Mouse (Mus musculus) gonadal fat pad, adult 2 months (tissue): ENCODE results near the gene St14. TPM values are rescaled to one million over a fixed set of nuclear protein-coding genes. Genes with fewer than 3 reads are reported as not detected.
"Not testable (repeated sequence)": the region's sequence is repeated elsewhere in the genome, so short reads cannot be mapped to it uniquely, and the experiment has no call there.

ENCODE experiments used
- DNase-seq: peaks from one replicate; pipeline ENCODE4 v3.0.0-alpha.2; 2012; ENCODE audit warnings: low read depth
- polyA plus RNA-seq: library from polyadenylated mRNA; depleted of rRNA; stranded (reverse); fragments of >200 nt; gene quantifications from 2 replicates; pipeline ENCODE4 v1.2.3, GENCODE M21; 2012; rRNA removed

Gene St14
- polyA plus RNA-seq, 1 experiment = 88.9 TPM

DNA sequence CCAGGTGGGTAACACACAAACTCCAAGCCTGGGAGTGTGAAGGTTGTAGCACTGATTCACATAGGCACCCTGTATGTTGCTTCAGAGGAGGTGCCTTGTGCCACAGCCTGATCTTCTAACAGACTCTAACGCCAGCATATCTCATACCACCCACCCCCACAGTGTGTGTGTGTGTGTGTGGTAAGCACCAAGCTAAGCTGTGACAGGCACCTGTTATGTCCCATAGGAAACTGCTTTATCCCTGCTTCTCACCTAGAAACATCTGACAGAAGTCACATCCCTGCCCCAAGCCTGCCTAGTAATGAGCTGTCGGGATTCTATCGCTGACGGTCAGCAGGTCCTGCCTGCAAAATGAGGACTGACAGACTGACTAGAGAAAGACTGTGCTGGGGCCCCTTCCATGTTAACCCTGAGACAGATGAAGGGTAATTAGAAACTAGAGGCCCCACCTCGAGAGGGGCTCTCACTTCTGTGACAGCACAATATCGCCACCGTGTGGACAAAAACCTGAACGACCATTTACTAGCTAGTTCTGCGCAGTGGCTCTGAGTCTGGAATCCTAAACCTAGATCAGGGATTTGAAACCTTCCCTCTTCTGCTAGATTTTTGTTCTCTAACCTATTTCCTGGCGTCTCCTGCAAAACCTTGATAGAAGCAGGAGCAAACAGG lies 45.4 kb downstream of the St14 start:
- DNase-seq = no peak

DNA sequence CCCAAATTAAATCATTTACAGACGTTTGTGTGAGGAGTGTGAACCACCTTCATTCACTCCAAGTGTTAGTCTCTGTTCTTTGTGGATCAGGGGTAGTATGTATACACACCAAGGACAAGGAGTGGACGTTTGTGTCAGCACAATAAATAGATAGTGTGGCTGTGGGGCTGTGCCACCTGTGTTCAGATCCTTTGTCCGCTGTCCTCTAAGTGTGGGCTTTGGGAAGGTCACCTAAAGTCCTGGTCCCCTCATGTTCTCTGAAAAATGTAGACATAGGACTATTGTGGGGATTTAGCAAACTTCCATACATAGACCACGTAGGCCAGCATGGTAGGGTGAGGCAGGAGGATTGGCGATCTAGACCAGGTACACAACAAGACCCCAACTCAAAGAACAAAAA lies 46.1 kb downstream of the St14 start:
- no peak for DNase-seq

DNA sequence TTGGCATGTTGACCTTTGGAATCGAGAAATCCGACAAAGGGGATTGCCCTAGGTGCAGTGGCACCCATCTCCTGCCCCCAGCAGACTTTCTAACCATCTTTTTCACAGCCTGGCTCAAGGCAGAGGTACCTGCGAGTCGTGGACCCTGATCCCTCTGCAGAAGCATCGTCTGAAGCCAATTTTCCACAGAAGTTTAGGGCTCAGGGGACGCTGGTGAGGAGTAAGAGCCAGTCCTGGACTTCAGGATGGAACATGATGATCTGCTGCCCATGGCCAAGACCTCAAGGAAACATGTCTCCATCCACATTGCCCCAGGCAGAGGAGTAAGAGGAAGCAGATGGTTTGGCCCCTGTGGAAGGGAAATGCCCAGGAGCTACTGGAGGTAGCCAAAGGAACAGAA lies 48.9 kb downstream of the St14 start:
- no peak for DNase-seq

DNA sequence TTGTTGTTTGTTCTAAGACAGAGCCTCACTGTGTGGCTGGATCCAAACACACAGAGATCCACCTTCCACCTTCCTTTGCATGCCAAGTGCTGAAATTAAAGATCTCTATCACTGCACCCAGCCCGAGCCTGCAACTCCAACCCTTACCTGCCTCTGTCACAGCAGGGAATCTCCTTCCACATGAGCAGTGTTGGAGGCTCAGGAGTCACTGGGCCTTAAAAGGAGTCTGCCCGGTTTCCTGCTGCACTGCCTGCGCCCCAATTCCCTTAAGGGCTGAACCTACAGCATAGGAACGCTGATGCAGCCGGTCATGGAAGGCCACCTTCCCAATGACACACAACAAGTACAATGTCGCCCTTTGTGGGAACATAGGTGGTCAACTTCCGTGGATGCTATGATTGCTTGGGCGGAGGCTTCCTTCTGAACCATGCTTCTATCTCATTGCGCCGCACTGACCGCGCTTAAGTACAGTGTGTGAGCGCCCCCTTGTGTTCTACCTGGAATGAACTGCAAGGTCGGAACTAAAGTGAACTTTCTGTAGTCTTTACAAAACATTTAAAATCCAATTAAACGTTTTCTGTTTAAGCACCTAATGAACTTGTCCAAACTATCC lies 49.5 kb downstream of the St14 start:
- no peak for DNase-seq

DNA sequence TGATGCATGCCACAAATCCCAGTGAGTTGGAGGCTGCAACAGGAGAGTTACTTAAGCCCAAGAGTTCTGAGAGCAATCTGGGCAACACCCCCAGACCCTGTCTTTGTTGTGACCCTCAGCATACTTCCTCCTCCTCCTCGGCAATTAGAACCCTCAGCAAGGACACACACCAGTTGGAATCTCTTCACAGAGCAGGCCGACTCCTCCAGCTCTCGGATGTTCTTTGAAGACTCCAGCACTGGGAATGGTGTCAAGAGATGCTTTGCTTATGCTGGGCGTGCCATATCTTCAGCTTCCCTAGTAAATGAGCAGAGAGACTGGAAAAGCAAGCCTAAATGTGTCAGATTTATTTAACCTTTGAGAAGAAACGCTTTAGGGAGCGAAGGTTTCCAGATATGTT lies 50.9 kb downstream of the St14 start:
- no peak for DNase-seq

DNA sequence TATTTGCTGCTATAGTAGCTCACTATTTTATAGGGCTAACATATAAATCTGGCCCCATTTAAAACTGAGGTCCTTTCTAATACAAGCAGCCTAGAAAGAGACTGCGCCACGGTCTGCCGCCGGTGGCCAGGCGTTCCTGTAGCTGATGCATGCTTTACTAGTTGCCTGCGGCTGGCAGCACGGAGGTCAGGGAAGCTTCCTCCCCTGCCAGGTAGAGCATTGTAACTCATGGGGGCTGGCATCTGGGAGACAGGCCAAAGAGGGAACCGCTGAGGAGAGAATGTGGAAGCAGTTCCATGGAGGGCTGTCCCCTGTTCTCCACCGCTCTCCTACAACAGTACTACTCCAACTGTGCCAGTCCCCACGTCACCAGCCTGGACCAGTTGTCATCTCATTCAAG lies 56.8 kb downstream of the St14 start:
- DNase-seq = no peak

DNA sequence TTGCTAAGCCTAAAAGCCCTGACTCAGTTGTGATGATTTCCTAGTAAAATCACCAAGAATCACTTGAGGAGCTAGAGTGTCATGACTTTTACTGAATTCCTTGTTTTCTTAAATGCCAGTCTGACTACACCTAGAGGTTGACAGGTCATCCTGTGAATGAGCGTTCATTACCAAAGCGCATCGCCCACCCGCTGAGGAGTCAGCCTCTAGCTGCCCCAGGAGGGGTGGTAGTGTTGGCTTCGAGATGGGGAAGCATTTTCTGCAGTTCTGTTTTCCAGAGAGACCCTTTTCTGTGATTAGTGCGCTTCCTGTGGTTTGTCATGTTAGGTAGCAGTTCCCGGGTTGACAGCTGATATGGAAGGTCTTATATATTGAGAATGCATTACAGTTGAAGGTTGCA lies 57.9 kb downstream of the St14 start:
- no peak for DNase-seq

DNA sequence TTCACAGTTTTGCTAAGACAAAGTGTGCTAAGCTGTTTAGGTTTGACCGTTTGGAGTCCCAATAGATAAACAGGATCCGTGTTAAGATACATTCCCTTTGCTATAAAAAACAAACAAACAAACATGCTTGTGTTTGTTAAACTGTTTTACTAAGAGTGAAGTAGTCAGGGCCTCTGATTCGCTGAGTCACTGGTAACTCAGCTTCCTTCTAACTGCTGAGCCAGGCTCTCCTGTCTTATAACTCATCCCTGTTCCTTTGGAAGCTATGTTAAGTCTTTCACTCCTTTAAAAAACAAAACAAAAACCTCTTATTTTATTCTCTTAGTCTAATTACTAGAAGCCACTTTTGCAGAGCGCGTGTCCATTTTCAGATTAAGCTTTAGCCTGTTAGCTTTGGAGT lies 59.4 kb downstream of the St14 start:
- DNase-seq = no peak

DNA sequence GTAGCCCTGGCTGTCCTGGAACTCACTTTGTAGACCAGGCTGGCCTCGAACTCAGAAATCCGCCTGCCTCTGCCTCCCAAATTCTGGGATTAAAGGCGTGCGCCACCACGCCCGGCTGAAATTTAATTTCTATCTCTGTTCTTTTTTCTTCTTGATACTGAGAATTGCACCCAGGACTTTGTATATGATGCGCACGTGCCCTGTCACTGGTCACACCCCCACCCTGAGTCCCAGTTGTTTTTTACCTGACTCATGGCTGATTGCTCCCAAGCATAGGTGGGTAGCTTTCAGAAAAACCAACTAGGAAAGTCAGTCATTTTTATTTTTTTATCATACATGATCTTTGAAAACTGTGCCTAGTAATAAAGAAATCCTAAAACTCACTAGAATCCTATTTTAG lies 60.9 kb downstream of the St14 start:
- no peak for DNase-seq

DNA sequence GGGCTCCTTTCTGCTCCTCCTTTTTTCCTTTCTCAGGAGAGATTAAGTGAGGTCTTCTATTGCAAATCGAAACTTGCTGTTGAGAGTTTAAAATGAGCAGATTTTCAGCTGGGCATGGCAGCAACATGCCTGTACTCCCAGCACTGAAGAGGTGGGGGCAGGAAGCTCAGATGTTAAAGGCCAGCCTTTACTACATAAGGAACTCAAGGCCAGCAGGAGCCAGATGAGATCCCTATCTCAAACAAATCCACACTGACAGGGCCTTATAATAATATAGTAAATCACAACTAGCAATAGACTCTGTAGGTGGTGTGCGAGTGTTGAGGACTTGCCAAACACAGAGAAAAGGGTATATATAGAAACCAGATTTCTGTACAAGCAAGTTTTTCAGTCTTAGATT lies 72.9 kb downstream of the St14 start:
- no peak for DNase-seq

DNA sequence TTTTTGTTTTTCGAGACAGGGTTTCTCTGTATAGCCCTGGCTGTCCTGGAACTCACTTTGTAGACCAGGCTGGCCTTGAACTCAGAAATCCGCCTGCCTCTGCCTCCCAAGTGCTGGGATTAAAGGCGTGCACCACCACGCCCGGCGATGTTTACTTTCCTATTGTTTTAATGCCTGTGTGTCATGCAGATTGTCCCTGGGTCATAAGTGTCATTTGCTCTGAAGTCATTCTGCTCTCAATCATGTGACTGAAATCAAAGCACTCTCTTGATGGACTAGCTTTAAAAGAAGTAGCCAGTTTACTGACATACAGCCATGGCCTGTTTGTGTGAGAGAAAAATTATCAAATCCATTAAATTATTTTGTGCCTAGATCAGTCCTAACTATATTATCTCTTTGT lies 80.1 kb downstream of the St14 start:
- not testable (repeated sequence) for DNase-seq

DNA sequence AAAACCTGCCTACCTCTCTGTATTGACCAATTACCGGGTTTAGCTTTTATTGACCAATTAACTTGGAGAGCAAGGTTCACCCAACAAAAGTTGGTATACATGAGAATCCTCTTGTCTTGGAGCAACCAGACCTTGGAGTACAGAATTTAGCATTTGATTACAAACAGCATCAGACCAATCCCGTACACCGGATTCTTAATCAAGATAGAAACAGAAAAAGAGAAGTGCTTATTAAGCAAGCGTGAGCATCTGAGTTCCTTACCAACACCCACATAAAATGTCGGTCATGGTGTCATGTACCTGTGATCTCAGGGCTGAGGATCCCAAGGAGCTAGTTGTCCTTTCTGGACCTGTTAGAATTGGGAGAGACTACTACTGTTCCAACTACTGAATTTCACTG lies 81.4 kb downstream of the St14 start:
- DNase-seq = no peak

Other genes with a start within 250 kb of the St14 start
- gene Adamts15, start 209.4 kb downstream of the St14 start, polyA plus RNA-seq = 12.3 and 18.9 TPM in 2 replicates
- gene Adamts8, start 189.3 kb downstream of the St14 start, polyA plus RNA-seq = 1.2 and 1.9 TPM in 2 replicates
- gene Zbtb44, start 101.2 kb downstream of the St14 start, polyA plus RNA-seq = 6.3 and 8.1 TPM in 2 replicates
- 607 and 890 TPM in 2 replicates for gene Aplp2, start 80.0 kb upstream of the St14 start, polyA plus RNA-seq
- gene Prdm10, start 148.7 kb upstream of the St14 start, polyA plus RNA-seq = 6.3 and 6.9 TPM in 2 replicates